Mouse (Mus musculus): Measurements from ENCODE around the gene Ciao2b. TPM values are rescaled to one million over a fixed set of nuclear protein-coding genes. Genes with fewer than 3 reads are reported as not detected.
A peak's percentile ranks its signal among the peaks of the same experiment; 100 is the strongest.
"Not testable (repeated sequence)": the region's sequence is repeated elsewhere in the genome, so short reads cannot be mapped to it uniquely, and the experiment has no call there.

Gene Ciao2b
- polyA plus RNA-seq (2012; ENCODE audit: insufficient read depth, insufficient read length, missing spikeins): 48.9 and 50.7 TPM in 2 replicates

- Histone ChIP-seq H3K4me1 (ENCODE audit: control insufficient read depth, insufficient read depth, low read length) (peaks cover 19% of the 10 kb centered on the region), H3K4me3 (ENCODE audit: insufficient read depth, low read length) (peak within 1 kb of the TSS; percentile 72), H3K27ac (ENCODE audit: insufficient read depth, low read depth, low read length) (peak within 1 kb of the TSS; percentile 62)
- no peak for TF ChIP-seq POLR2A (IDR thresholded peaks at IDR 0.05; ENCODE audit: borderline replicate concordance, low read depth, low read length)
- TF ChIP-seq CTCF (IDR thresholded peaks at IDR 0.05; ENCODE audit: low read depth, low read length): no peak
Observed at GRCm38 (mm10) chr8:104641426-104642323, at the start of gene Ciao2b. Gene Ciao2b (minus strand): TSS chr8:104641965.

DNA sequence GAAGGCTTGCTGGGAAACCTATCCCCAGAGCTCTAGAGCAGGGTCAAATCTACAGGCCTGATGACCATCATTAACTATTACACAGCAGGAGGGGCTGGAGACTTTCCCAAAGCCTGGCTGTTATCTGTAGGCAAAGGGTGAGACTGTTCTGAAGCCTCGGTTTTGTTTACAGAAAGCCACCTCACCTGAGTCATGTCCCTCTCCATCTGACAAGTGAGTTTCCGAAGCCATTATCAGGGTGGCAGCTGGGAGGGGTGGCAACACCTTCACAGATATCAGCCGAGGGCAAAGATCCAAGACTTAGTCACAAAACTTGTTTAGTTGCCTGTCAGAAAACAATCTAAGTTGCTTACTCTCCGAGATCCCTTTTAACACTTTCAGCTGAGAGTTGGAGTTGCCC is 46.7 kb upstream of the Ciao2b start:
- H3K4me3 ChIP-seq (ENCODE audit: insufficient read depth, low read length): no peak overlapping the region
- no peak overlapping the region for H3K27ac ChIP-seq (ENCODE audit: insufficient read depth, low read depth, low read length)
- TF ChIP-seq CTCF (IDR thresholded peaks at IDR 0.05; ENCODE audit: low read depth, low read length) (no peak), POLR2A (IDR thresholded peaks at IDR 0.05; ENCODE audit: borderline replicate concordance, low read depth, low read length) (no peak)
- no peaks in the 10 kb centered on the region for H3K4me1 ChIP-seq (ENCODE audit: control insufficient read depth, insufficient read depth, low read length)

- no peak overlapping the region for H3K27ac ChIP-seq (ENCODE audit: insufficient read depth, low read depth, low read length)
- no peak overlapping the region for H3K4me3 ChIP-seq (ENCODE audit: insufficient read depth, low read length)
- H3K4me1 ChIP-seq (ENCODE audit: control insufficient read depth, insufficient read depth, low read length): no peaks in the 10 kb centered on the region
- TF ChIP-seq POLR2A (IDR thresholded peaks at IDR 0.05; ENCODE audit: borderline replicate concordance, low read depth, low read length) (no peak), CTCF (IDR thresholded peaks at IDR 0.05; ENCODE audit: low read depth, low read length) (no peak)
Observed at GRCm38 (mm10) chr8:104655614-104656013, 13.8 kb upstream of the Ciao2b start.

GRCm38 (mm10) chr8:104654984-104655383 is 13.2 kb upstream of the Ciao2b start:
- Histone ChIP-seq H3K4me3 (ENCODE audit: insufficient read depth, low read length) (no peak overlapping the region), H3K4me1 (ENCODE audit: control insufficient read depth, insufficient read depth, low read length) (no peaks in the 10 kb centered on the region), H3K27ac (ENCODE audit: insufficient read depth, low read depth, low read length) (no peak overlapping the region)
- TF ChIP-seq POLR2A (IDR thresholded peaks at IDR 0.05; ENCODE audit: borderline replicate concordance, low read depth, low read length) (no peak), CTCF (IDR thresholded peaks at IDR 0.05; ENCODE audit: low read depth, low read length) (peak; percentile 32; the same call in 1 of the 2 replicates)

DNA sequence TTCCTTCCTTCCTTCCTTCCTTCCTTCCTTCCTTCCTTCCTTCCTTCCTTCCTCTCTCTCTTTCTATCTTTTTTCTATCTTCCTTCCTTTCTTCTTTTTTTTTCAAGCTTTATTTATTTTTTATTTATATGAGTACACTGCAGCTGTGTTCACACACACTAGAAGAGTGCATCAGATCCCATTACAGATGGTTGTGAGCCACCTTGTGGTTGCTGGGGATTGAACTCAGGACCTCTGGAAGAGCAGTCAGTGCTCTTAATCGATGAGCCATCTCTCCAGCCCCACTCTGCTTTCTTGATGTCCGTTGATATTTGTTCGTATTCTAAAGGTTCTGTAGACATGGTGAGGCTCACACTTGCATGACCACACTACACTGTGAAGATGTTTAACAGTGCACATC is 2.4 kb upstream of the Ciao2b start:
- H3K27ac ChIP-seq (ENCODE audit: insufficient read depth, low read depth, low read length); H3K4me3 ChIP-seq (ENCODE audit: insufficient read depth, low read length): not testable (repeated sequence)

GRCm38 (mm10) chr8:104642324-104642654 is 524 bp upstream of the Ciao2b start:
- peak overlapping the region; percentile 62 for H3K27ac ChIP-seq (ENCODE audit: insufficient read depth, low read depth, low read length)
- H3K4me3 ChIP-seq (ENCODE audit: insufficient read depth, low read length): peak overlapping the region; percentile 72
- no peak for TF ChIP-seq POLR2A (IDR thresholded peaks at IDR 0.05; ENCODE audit: borderline replicate concordance, low read depth, low read length)
- no peak for TF ChIP-seq CTCF (IDR thresholded peaks at IDR 0.05; ENCODE audit: low read depth, low read length)
- H3K4me1 ChIP-seq (ENCODE audit: control insufficient read depth, insufficient read depth, low read length): peaks cover 19% of the 10 kb centered on the region

More for the DNA sequence above, 2.4 kb upstream of the Ciao2b start:
- H3K4me1 ChIP-seq (ENCODE audit: control insufficient read depth, insufficient read depth, low read length): not testable (repeated sequence)

- no peak for TF ChIP-seq POLR2A (IDR thresholded peaks at IDR 0.05; ENCODE audit: borderline replicate concordance, low read depth, low read length)
- no peak for TF ChIP-seq CTCF (IDR thresholded peaks at IDR 0.05; ENCODE audit: low read depth, low read length)
Observed at GRCm38 (mm10) chr8:104640831-104641370, 864 bp downstream of the Ciao2b start.

GRCm38 (mm10) chr8:104640241-104640640 is 1.5 kb downstream of the Ciao2b start:
- TF ChIP-seq POLR2A (IDR thresholded peaks at IDR 0.05; ENCODE audit: borderline replicate concordance, low read depth, low read length): no peak
- no peak for TF ChIP-seq CTCF (IDR thresholded peaks at IDR 0.05; ENCODE audit: low read depth, low read length)
- peak overlapping the region; percentile 72 for H3K4me3 ChIP-seq (ENCODE audit: insufficient read depth, low read length)
- peaks cover 19% of the 10 kb centered on the region for H3K4me1 ChIP-seq (ENCODE audit: control insufficient read depth, insufficient read depth, low read length)
- H3K27ac ChIP-seq (ENCODE audit: insufficient read depth, low read depth, low read length): no peak overlapping the region

More at GRCm38 (mm10) chr8:104640831-104641370, 864 bp downstream of the Ciao2b start:
- peak overlapping the region; percentile 72 for H3K4me3 ChIP-seq (ENCODE audit: insufficient read depth, low read length)
- H3K27ac ChIP-seq (ENCODE audit: insufficient read depth, low read depth, low read length): no peak overlapping the region
- peaks cover 19% of the 10 kb centered on the region for H3K4me1 ChIP-seq (ENCODE audit: control insufficient read depth, insufficient read depth, low read length)

GRCm38 (mm10) chr8:104638010-104638409 is 3.8 kb downstream of the Ciao2b start:
- Histone ChIP-seq H3K4me1 (ENCODE audit: control insufficient read depth, insufficient read depth, low read length) (peaks cover 21% of the 10 kb centered on the region), H3K4me3 (ENCODE audit: insufficient read depth, low read length) (no peak overlapping the region), H3K27ac (ENCODE audit: insufficient read depth, low read depth, low read length) (no peak overlapping the region)
- TF ChIP-seq POLR2A (IDR thresholded peaks at IDR 0.05; ENCODE audit: borderline replicate concordance, low read depth, low read length) (no peak), CTCF (IDR thresholded peaks at IDR 0.05; ENCODE audit: low read depth, low read length) (no peak)

- TF ChIP-seq CTCF (IDR thresholded peaks at IDR 0.05; ENCODE audit: low read depth, low read length) (no peak), POLR2A (IDR thresholded peaks at IDR 0.05; ENCODE audit: borderline replicate concordance, low read depth, low read length) (no peak)
- Histone ChIP-seq H3K4me1 (ENCODE audit: control insufficient read depth, insufficient read depth, low read length) (peaks cover 22% of the 10 kb centered on the region), H3K4me3 (ENCODE audit: insufficient read depth, low read length) (no peak overlapping the region)
Observed at GRCm38 (mm10) chr8:104635004-104635710, 6.6 kb downstream of the Ciao2b start.

More at GRCm38 (mm10) chr8:104635004-104635710, 6.6 kb downstream of the Ciao2b start:
- H3K27ac ChIP-seq (ENCODE audit: insufficient read depth, low read depth, low read length): no peak overlapping the region

Data from bone marrow macrophage, adult 2 months (primary cell).